9 mouse cellular contexts compared by ENCODE assay signal in genomic region chr11:50403367-50404014, GRCm38 (mm10). TPM values are rescaled to one million over a fixed set of nuclear protein-coding genes. Genes with fewer than 3 reads are reported as not detected.
DNase-seq lines count a peak whose midpoint lies in the region; ATAC-seq lines count a peak whose summit lies in the region.
"Had no signal": no experiment of that assay in that cellular context is flagged by ENCODE, and none has a peak within 500 bp of the region (broad histone marks: within the 10 kb centered on the region; RNA-seq: fewer than 3 reads in every experiment).

No protein-coding gene starts in this region.

- peak; percentile 72; the same call in 1 of the 2 replicates for ATAC-seq in hindbrain, embryonic 16.5 days
- no peak for ATAC-seq in hindbrain, embryonic 14.5 days (ENCODE audit: low FRiP score)

- no peak overlapping the region for H3K4me3 ChIP-seq in hindbrain, embryonic 16.5 days (ENCODE audit: low read length)
- H3K4me3 ChIP-seq in hindbrain, embryonic 14.5 days (replicated peaks; ENCODE audit: low read length) = no peak overlapping the region

- intact Hi-C loops in heart, postnatal 36 days (cut with DNase I) = no loop called here

- H3K36me3 ChIP-seq in hindbrain, embryonic 16.5 days (ENCODE audit: control insufficient read depth, insufficient read depth, low read length) = peaks cover 21% of the 10 kb centered on the region
- peaks cover 88% of the 10 kb centered on the region for H3K36me3 ChIP-seq in hindbrain, embryonic 14.5 days (replicated peaks; ENCODE audit: control insufficient read depth, insufficient read depth)

- no peaks in the 10 kb centered on the region for H3K27me3 ChIP-seq in hindbrain, embryonic 16.5 days (replicated peaks; ENCODE audit: control insufficient read depth, insufficient read depth, low read length)
- no peaks in the 10 kb centered on the region for H3K27me3 ChIP-seq in hindbrain, embryonic 14.5 days (ENCODE audit: control insufficient read depth, insufficient read depth, low read length)

- H3K4me2 ChIP-seq in hindbrain, embryonic 16.5 days (ENCODE audit: low read length) = no peak overlapping the region
- H3K4me2 ChIP-seq in hindbrain, embryonic 14.5 days (replicated peaks) = no peak overlapping the region

- no peaks in the 10 kb centered on the region for H3K4me1 ChIP-seq in hindbrain, embryonic 16.5 days (ENCODE audit: control insufficient read depth, insufficient read depth, low read depth, low read length)
- no peaks in the 10 kb centered on the region for H3K4me1 ChIP-seq in hindbrain, embryonic 14.5 days (replicated peaks; ENCODE audit: control insufficient read depth, insufficient read depth, low read length)

- no peak overlapping the region for H3K9ac ChIP-seq in hindbrain, embryonic 16.5 days (ENCODE audit: low read depth, low read length)
- H3K9ac ChIP-seq in hindbrain, embryonic 14.5 days = no peak overlapping the region

- no peak overlapping the region for H3K27ac ChIP-seq in hindbrain, embryonic 16.5 days (ENCODE audit: low read depth, low read length)
- H3K27ac ChIP-seq in hindbrain, embryonic 14.5 days = no peak overlapping the region
- H3K27ac ChIP-seq: macrophage had no signal

- WGBS in hindbrain, embryonic 16.5 days = 66% methylated on average over 10 of the region's 10 CpGs
- 73% methylated on average over 10 of the region's 10 CpGs for WGBS in hindbrain, embryonic 14.5 days

- DNase-seq in hindbrain, embryonic 14.5 days (ENCODE audit: low spot score) = no peak
- peak; percentile 83 to 91 for DNase-seq in adrenal gland, adult (ENCODE audit: inconsistent age in 2 of 2, low spot score in 1 of 2)
- peak; percentile 46 for DNase-seq in cerebellum, adult 9-10 months
- peak; percentile 42 for DNase-seq in heart, postnatal 36 days
- DNase-seq in embryo, embryonic 10.5 days (ENCODE audit: low spot score) = no peak
- DNase-seq in MN1 (ENCODE audit: low spot score) = no peak
- DNase-seq in embryo, embryonic 11 days = no peak

- no peaks in the 10 kb centered on the region for H3K9me3 ChIP-seq in hindbrain, embryonic 16.5 days (ENCODE audit: control insufficient read depth, low read length)
- no peaks in the 10 kb centered on the region for H3K9me3 ChIP-seq in hindbrain, embryonic 14.5 days (ENCODE audit: control insufficient read depth, low read length)

RNA-seq across cellular contexts. Expression of gene Hnrnph1, which starts 26.7 kb away (rescaled TPM):
- 384 and 414 TPM in 2 replicates for polyA plus RNA-seq in hindbrain, embryonic 16.5 days (2015; fragmentation: Nextera tagmentation; extraction: Ambion mirVana)
- 429 and 439 TPM in 2 replicates for polyA plus RNA-seq in hindbrain, embryonic 14.5 days (2014; fragmentation: Nextera tagmentation; extraction: Ambion mirVana)
- 100 to 1,000 TPM in 1 of 2 experiments, 10 to 100 TPM in 1; 97.8 to 106 TPM for total RNA-seq in heart, postnatal 36 days (2021)

RNA-seq across cellular contexts. Expression of gene Rufy1, which starts 27.4 kb away (rescaled TPM):
- 23.5 and 25.1 TPM in 2 replicates for polyA plus RNA-seq in hindbrain, embryonic 16.5 days (2015; fragmentation: Nextera tagmentation; extraction: Ambion mirVana)
- polyA plus RNA-seq in hindbrain, embryonic 14.5 days (2014; fragmentation: Nextera tagmentation; extraction: Ambion mirVana) = 27.0 and 27.7 TPM in 2 replicates
- total RNA-seq in heart, postnatal 36 days (2021) = 10 to 100 TPM; 29.8 to 29.9 TPM

RNA-seq across cellular contexts. Expression of gene Cby3, which starts 49.2 kb away (rescaled TPM):
- polyA plus RNA-seq in hindbrain, embryonic 16.5 days (2015; fragmentation: Nextera tagmentation; extraction: Ambion mirVana) = 0.86 and 2.6 TPM in 2 replicates
- 0.68 and 1.3 TPM in 2 replicates for polyA plus RNA-seq in hindbrain, embryonic 14.5 days (2014; fragmentation: Nextera tagmentation; extraction: Ambion mirVana)
- total RNA-seq in heart, postnatal 36 days (2021) = not detected
- polyA plus RNA-seq: macrophage had no signal

Comparison
In these comparisons a context has a peak if more than half of its experiments do, and no peak if none do; other contexts are left out.
1. DNase-seq: peak in adrenal gland, adult (2 of 2), cerebellum, adult 9-10 months (single experiment) and heart, postnatal 36 days (2 of 2); none in hindbrain, embryonic 14.5 days (single experiment), embryo, embryonic 10.5 days (single experiment), MN1 (single experiment) and embryo, embryonic 11 days (single experiment).